Mouse (Mus musculus) CH12F3 (cell line): Measurements from ENCODE around the gene Zfp362.

Experiments
- in situ Hi-C: fragments of 300-500 bp; cut with MboI; formaldehyde crosslinking; loops from 2 replicates; pipeline ENCODE4 v1.14.3; 2020; ENCODE audit warnings: low sequenced_read_pairs

Gene Zfp362

DNA sequence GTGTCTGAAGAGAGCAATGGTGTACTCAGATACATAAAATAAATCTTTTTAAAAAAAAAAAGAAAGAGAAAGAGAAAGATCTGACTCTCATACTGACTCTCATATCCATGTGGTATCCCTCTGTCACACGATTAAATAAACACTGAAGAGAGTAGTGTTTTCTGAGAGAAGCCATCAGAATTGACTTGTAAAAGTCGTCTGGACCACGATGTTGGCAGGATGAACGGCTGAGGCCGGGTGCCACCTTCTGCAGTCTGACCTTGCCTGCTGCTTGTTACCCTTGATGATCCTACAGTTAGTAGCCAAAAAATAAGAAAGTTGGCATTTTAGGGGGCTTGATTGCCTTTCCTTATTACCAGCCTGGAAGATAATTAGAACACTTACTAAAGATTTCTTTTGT is 73.1 kb downstream of the Zfp362 start:
- in situ Hi-C loops = no loop called here

DNA sequence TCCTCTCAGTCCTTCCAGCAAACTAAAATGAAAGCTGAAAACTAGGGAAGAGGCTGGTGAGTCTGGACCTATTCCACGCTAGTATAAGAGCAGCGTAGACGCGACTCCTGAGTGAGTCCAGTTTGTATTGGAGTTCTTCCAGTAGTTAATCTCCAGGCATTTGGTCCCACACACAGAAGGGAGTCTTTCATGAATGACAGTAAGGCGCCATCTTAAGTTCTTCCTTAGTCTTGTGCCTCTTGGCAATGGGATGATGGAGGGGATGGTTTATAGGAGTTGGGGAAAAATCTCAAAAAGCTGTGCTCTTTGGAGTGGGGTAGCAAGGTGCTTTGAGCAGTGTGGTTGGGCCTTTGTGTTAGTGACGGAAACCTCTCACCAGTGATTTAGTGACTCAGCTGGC is 75.6 kb downstream of the Zfp362 start:
- in situ Hi-C loops = no loop called here

DNA sequence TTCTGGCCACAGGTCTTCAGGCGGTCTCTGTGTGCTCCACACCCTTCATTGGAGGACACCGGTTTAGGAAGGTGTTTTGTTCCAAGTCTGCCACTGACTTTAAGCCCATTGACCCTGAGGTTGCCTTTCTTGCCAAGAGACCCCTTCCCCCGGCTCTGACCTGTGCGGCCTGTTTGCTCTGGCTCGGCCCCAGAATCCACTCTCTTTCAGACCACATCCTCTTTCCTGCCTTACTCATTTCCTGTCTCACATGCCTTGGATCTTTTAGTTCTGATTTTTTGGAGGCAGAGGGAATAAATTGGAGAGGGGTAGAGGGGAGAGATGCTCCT is 76.2 kb downstream of the Zfp362 start:
- in situ Hi-C loops = no loop called here

DNA sequence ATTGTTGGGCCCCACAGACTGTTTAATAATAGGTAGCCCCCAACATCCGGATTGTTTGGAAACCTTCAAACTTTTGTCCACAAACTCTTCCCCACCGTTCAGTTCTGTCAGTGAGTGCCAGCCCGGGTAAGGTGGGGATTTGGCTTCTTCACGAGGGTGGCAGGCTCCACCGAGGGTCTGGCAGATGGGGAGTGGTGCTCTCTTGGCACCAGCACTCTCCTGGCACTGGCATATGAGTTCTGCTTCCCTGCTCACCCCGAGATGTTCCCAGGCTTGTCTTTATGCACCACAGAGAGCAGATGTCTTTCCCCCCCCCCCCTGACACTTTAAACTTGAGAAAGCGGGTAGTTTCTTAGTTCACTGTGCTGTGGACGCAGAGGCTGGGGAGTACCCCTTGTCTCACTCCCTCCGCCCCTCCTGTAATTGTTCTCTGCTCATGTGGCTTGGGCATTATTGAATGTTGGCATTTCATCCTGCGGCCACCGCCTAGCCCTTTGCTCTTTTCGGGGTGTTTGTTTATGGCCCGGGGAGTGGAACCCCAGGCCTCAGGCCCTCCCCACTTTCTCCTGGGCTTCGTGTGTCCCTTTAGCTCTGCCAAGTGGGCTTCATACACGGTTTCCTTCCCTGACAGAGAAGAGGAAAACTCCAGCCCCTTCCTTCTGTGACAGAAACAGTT is 76.7 kb downstream of the Zfp362 start:
- in situ Hi-C loops = no loop called here

DNA sequence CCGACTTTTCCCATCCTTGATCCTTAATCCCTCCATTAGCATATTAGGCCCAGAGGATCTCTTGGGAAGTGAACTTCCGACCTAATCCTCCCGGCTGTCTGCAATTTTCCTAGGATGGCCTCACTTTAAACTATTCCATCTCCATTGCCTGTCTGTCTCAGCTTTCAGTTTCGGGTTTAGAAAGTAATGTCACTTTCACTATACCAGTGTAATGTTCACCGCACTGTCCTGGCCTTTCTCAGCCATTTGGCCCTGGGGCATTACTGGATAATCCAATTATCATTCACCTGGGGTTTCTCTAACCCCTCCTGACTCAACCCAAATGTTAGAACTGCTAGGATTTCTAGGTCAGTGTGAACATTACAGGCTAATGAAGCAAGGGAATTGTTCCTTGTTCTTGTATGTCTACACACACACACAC is 77.4 kb downstream of the Zfp362 start:
- in situ Hi-C loops = no loop called here

DNA sequence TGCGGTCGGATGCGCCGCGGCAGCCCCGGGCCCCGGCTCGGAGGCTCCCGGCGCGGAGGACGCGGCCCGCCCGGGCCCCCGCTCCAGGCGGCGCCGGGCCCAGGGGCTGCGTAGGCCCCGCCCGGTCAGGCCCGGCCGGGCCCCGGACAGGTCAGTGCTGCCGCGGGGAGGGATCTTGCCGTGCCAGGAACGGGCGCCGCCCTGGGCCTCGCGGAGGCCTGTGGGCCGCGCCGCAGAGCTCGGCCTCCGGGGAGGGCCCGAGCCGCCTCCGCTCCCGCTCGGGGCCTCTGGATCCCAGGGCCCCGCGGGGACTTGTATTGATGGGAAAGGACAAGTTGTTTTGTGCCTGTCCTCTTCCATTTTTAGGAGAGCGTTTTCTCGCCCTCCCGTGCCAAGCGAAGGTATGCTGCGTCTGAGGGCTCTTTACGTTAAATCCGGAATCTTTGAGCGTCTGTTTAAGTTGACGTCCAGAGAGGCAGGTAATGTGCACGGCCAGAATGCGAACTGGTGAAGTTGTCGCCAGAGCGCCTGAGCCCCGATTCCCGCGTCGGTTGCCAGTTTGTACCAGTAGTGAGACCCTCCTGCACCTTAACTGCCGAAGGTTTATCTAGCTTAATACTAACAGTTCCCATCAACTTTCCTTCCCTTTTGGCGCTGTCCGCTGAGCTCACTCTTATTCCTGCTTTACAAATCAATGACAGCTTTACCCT is 78.0 kb downstream of the Zfp362 start:
- in situ Hi-C loops = no loop called here

DNA sequence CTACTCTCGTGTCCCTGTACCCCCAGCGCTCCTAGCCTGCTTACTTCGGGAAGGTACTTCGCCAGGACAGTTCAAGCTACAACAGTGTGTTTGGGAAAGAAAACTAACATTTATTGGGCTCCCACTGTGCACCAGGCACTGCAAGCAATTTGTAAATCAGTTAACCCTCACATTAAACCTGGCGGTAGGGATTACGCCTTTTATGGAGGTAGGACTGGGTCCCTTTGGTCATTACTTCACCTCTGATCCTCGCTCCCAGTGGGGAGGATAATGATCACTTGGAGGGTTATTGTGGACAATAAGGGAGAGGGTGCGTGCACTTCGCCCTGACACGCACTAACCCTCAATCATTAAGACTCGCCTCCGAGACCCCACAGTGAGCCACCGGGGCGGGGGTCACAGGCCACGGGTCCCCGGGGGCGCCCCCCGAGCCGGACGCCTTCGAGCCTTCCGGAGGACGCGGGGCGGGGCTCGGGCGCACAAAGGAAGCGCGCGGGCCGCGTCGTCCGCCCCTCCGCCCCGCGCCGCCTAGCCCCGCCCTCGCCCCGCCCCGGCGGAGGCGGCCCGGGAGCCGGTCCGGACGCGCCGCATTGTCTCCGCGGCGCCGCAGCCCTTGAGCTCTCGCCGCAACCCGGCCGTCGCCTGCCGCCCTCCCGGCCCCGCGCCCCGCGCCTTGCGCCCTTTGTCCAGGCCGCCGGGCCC is 78.7 kb downstream of the Zfp362 start:
- in situ Hi-C loops = no loop called here

DNA sequence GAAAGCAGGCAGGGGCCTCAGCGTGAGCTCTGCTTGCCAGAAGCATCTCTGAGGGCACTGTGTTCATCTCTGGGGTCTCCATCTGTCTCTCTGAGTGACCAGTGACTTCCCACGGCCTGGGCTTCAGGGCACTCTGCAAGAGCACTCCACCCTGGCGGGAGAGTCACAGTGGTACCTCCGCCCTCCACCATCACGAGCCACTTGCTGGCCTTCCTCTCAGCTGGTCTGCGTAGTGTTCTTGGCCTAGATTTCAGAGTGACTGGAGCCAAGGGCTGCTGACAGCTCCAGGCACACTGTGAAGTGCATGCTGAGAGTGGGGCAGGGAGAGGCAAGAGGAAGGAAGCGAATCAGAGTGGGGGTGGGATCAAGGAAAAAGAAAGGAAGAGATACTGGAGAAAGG is 81.8 kb downstream of the Zfp362 start:
- in situ Hi-C loops = no loop called here

DNA sequence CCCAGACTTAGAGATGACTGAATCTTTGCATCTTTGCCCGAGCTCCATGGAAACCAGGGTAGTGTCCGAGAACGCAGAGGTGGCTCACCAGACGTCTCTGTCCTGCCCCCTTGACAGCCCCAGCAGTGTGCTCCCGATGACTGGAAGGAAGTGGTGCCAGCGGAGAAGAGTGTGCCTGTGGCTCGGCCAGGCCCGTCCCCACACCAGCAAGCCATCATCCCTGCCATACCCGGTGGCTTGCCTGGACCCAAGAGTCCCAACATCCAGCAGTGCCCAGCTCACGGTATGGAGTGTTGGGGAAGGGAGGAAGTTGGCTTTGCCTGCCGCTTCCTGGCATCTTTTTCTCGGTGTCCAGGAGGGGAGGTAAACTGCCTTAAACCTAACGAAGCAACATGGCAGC is 82.4 kb downstream of the Zfp362 start:
- in situ Hi-C loops = no loop called here
